Mouse (Mus musculus) neural tube, embryonic 13.5 days (tissue): ENCODE data around the gene Zmynd10. TPM values are rescaled to one million over a fixed set of nuclear protein-coding genes. Genes with fewer than 3 reads are reported as not detected.

ENCODE experiments used
- ATAC-seq: fragments of 200-750 bp; cut with Nextera tagmentation; 2 replicates; pipeline ENCODE4 v1.8.0; 2017; ENCODE audit warnings: low read depth, mild to moderate bottlenecking, moderate TSS enrichment, moderate library complexity
- H3K27ac ChIP-seq: fragments of 300-500 bp; sonication (generic); replicated peaks from 2 replicates; pipeline ENCODE4 v1.5.1; 2015; ENCODE audit warnings: moderate library complexity, mild to moderate bottlenecking, inconsistent platforms
- H3K27me3 ChIP-seq: fragments of 300-500 bp; sonication (generic); 2 replicates; pipeline ENCODE4 v1.6.1; 2015; ENCODE audit warnings: mild to moderate bottlenecking, inconsistent platforms
- H3K36me3 ChIP-seq: fragments of 300-500 bp; sonication (generic); 2 replicates; pipeline ENCODE4 v1.6.1; 2015; ENCODE audit warnings: mild to moderate bottlenecking, inconsistent platforms
- H3K4me1 ChIP-seq: fragments of 300-500 bp; sonication (generic); replicated peaks from 2 replicates; pipeline ENCODE4 v1.6.1; 2015; ENCODE audit warnings: inconsistent platforms
- H3K4me2 ChIP-seq: fragments of 300-500 bp; sonication (generic); 2 replicates; pipeline ENCODE4 v1.6.1; 2015; ENCODE audit warnings: inconsistent platforms, mild to moderate bottlenecking, moderate library complexity
- H3K4me3 ChIP-seq: fragments of 300-500 bp; sonication (generic); 2 replicates; pipeline ENCODE4 v1.5.1; 2015; ENCODE audit warnings: mild to moderate bottlenecking, inconsistent platforms
- H3K9ac ChIP-seq: fragments of 300-500 bp; sonication (generic); 2 replicates; pipeline ENCODE4 v1.6.1; 2015; ENCODE audit warnings: moderate library complexity, mild to moderate bottlenecking, inconsistent platforms
- H3K9me3 ChIP-seq: fragments of 300-500 bp; sonication (generic); 2 replicates; pipeline ENCODE4 v1.6.1; 2016; ENCODE audit warnings: inconsistent platforms
- WGBS: fragments of 180-500 bp; shearing (Covaris S2); methylation state at CpG from one replicate; pipeline ENCODE4 v1.1.7; 2015; 5-methylcytosine and 5-hydroxymethylcytosine counted together
- polyA plus RNA-seq: library from polyadenylated mRNA; unstranded; fragments of >200 nt; fragmentation: Nextera tagmentation; extraction: Ambion mirVana; gene quantifications from 2 replicates; pipeline ENCODE4 v1.2.1, GENCODE M21; 2015

The Zmynd10 gene
- polyA plus RNA-seq, 1 experiment from 2014 or later, result 1.3 TPM

DNA sequence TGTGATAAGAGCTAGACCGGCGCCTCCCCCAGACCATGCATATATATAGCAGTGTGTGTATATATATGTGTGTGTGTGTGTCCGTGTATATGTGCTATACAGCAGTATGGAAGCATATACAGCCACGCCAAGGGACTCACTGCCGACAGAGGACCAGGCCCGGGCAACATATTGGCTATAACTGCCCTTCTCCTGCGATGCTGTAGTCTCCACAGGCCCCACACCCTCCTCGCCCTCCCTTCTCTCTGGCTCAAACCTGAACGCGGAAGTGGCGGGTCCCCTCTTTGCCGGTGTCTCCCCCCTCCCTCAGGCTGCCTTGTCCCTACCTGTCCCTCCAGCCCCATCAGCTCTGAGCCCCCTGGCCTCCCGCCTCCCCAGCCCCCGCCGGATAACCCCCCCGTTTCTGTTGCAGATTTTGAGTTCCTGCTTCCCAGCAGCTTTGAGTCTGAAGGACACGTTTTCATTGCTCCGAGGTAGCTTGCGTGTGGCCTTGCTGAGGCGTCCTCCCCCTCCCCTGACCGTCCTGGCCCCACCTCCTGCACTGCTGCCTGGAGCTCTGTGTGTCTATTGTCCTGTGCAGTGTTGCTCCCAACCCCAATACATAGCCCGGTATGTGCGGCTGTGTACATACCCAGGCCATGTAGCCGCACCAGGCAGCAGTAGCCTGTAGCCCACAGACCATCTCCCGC is 25.2 kb upstream of the Zmynd10 start:
- 28% methylated on average over 25 of the region's 25 CpGs for WGBS
- H3K4me2 ChIP-seq, result peak overlapping the region; percentile 29
- H3K9ac ChIP-seq, result peak overlapping the region; percentile 55

DNA sequence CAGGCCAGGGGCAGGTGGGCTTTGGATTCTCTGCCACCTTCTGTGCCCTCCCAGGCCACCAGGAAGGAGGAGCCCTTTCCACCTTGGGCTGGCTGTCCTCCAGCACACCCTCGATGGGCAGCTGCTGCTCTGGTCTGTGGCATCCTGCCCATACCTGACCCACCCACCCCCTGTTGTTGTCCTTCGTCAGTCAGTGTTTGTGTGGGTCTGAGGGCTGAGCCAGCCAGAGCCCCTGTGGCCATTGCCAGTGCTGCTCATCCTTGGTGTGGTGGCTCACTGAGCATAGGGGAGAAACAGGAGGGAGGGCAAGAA is 24.7 kb upstream of the Zmynd10 start:
- no peaks in the 10 kb centered on the region for H3K9me3 ChIP-seq
- H3K4me1 ChIP-seq, result peaks cover 42% of the 10 kb centered on the region
- peaks cover 41% of the 10 kb centered on the region for H3K27me3 ChIP-seq
- peak overlapping the region; percentile 52; the same call in 1 of the 2 replicates for H3K27ac ChIP-seq
- no peak overlapping the region for H3K4me3 ChIP-seq
- no peak; the same call in 1 of the 2 replicates for ATAC-seq
- H3K36me3 ChIP-seq, result peaks cover 44% of the 10 kb centered on the region
- WGBS, result 22% methylated on average over 2 of the region's 2 CpGs
- H3K4me2 ChIP-seq, result peak overlapping the region; percentile 29; the same call in 1 of the 2 replicates
- peak overlapping the region; percentile 55 for H3K9ac ChIP-seq

More for the DNA sequence above, 25.2 kb upstream of the Zmynd10 start:
- ATAC-seq, result 0 out of 2 replicates have a peak, but pooled peaks have one; percentile 27
- Histone ChIP-seq H3K9me3 (no peaks in the 10 kb centered on the region), H3K4me3 (no peak overlapping the region), H3K36me3 (peaks cover 45% of the 10 kb centered on the region), H3K27me3 (peaks cover 37% of the 10 kb centered on the region), H3K4me1 (peaks cover 37% of the 10 kb centered on the region), H3K27ac (peak overlapping the region; percentile 52; the same call in 1 of the 2 replicates)

DNA sequence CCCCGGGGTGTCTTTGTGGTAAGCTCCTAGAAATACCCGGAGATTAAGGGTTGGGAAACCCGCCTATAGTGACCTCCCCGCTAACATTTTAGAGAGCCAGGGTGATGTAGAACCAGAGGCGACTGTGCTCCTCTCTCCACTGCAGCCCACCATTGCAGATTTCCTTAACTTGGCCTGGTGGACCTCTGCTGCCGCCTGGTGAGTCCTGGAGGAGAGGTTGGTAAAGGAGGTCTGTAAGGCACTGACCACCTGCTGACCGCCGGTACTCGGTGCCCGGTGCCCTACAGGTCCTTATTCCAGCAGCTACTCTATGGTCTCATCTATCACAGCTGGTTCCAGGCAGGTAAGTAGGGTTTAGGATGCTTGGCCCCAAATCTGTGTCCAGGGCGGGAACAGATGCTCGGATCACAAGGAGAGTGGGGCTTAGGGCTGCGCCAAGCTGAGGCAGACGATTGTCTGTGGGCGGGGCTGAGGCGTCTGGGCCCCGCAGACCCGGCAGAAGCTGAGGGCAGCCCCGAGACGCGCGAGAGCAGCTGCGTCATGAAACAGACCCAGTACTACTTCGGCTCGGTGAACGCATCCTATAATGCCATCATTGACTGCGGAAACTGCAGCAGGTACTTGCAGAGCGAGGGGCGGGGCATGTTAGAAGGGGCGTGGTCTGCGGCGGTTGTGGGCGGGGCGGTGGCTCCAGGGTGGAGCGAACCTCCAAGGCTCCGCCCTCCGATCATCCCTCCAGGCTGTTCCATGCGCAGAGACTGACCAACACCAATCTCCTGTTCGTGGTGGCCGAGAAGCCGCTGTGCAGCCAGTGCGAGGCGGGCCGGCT is 20.7 kb upstream of the Zmynd10 start:
- Histone ChIP-seq H3K9me3 (no peaks in the 10 kb centered on the region), H3K4me1 (peaks cover 31% of the 10 kb centered on the region), H3K27me3 (peaks cover 45% of the 10 kb centered on the region), H3K9ac (peak overlapping the region; percentile 10; the same call in 1 of the 2 replicates), H3K4me2 (peak overlapping the region; percentile 51), H3K27ac (no peak overlapping the region), H3K4me3 (peak overlapping the region; percentile 26), H3K36me3 (peaks cover 33% of the 10 kb centered on the region)
- WGBS, result 6% methylated on average over 40 of the region's 44 CpGs
- ATAC-seq, result peak; percentile 28; the same call in 1 of the 2 replicates

DNA sequence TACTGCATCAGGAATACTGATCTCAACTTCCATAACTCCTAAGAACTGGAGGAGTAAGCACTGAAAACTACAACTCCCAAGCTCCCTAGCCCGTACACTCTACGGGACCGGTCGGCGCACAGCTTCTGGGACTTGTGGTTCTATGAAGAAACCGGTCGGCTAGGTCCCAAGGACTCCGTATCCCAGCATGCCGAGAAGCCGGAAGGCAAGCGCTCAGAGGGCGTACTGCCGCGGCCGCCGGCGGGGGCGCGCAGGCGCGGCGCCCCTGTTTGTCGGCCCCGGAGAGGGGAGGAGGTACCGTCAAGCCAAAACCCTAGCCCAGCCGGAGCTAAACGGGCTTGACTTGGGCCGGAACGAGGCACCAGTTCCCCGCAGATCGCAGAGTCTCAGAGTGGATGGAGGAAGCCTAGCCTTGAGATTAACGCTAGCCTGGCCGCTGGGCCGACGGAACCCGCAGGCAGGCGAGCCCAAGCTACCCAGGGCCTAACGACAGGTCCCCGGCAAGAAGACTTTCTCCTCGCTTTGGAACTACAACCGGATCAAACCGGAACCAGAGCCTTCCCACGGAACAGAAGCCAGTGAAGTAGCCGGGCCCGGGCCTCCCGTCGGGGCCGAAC is 13.2 kb upstream of the Zmynd10 start, which contains the start of gene Tmem115:
Gene Tmem115 (plus strand): TSS at position 155 of the 617 bp plus-strand sequence.
- Histone ChIP-seq H3K9ac (peak within 1 kb of the TSS; percentile 91), H3K27ac (peak within 1 kb of the TSS; percentile 77), H3K36me3 (peaks cover 22% of the 10 kb centered on the region), H3K27me3 (no peaks in the 10 kb centered on the region; the same call in 1 of the 2 replicates), H3K9me3 (no peaks in the 10 kb centered on the region), H3K4me2 (peak within 1 kb of the TSS; percentile 100), H3K4me1 (peaks cover 35% of the 10 kb centered on the region), H3K4me3 (peak within 1 kb of the TSS; percentile 86)
- under 1% methylated on average over 47 of the region's 48 CpGs for whole genome bisulfite sequencing
- peak; percentile 98 for ATAC-seq

DNA sequence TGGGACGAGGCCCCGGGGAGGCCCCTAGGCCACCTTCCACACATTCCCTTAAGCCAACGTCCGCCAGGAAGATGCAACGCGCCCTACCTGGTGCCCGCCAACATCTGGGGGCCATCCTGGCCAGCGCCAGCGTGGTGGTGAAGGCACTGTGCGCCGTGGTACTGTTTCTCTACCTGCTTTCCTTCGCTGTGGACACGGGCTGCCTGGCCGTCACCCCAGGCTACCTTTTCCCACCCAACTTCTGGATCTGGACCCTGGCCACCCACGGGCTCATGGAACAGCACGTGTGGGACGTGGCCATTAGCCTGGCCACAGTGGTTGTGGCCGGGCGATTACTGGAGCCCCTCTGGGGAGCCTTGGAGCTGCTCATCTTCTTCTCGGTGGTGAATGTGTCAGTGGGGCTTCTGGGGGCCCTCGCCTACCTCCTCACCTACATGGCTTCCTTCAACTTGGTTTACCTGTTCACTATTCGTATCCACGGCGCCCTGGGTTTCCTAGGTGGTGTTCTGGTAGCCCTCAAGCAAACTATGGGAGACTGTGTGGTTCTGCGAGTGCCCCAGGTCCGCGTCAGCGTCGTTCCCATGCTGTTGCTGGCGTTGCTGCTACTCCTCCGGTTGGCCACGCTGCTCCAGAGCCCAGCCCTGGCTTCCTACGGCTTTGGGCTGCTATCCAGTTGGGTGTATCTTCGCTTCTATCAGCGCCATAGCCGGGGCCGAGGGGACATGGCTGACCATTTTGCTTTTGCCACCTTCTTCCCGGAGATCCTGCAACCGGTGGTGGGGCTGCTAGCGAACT is 12.5 kb upstream of the Zmynd10 start:
- Histone ChIP-seq H3K27me3 (no peaks in the 10 kb centered on the region; the same call in 1 of the 2 replicates), H3K4me2 (peak overlapping the region; percentile 100), H3K9ac (peak overlapping the region; percentile 91), H3K4me1 (peaks cover 35% of the 10 kb centered on the region), H3K27ac (peak overlapping the region; percentile 77), H3K9me3 (no peaks in the 10 kb centered on the region), H3K36me3 (peaks cover 29% of the 10 kb centered on the region), H3K4me3 (peak overlapping the region; percentile 86)
- WGBS, result under 1% methylated on average over 40 of the region's 40 CpGs
- ATAC-seq, result peak; percentile 17; the same call in 1 of the 2 replicates

DNA sequence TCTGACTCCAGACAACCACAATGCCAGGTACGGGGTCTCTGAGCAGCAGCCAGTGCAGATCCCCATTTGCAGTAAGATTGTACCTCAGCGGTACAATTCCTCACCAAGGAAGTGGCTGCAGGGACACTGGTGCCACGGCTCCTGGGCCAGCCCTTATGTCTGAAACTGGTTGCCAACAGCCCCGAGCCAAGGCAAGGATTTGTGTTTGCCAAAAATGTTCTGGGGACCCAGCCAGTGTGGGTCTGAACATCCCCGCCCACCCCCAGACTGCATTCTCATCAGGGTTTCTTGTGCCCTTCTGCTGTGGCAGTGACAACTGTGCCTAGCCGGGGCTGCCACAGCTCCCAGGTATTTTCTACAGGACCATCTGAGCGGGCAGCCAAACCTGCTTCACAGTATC is 8.9 kb upstream of the Zmynd10 start:
- Histone ChIP-seq H3K27ac (no peak overlapping the region), H3K4me1 (peaks cover 62% of the 10 kb centered on the region), H3K4me2 (no peak overlapping the region), H3K27me3 (no peaks in the 10 kb centered on the region), H3K9me3 (no peaks in the 10 kb centered on the region), H3K36me3 (peaks cover 37% of the 10 kb centered on the region), H3K4me3 (no peak overlapping the region), H3K9ac (no peak overlapping the region)
- ATAC-seq, result no peak
- 95% methylated on average over 7 of the region's 7 CpGs for WGBS

DNA sequence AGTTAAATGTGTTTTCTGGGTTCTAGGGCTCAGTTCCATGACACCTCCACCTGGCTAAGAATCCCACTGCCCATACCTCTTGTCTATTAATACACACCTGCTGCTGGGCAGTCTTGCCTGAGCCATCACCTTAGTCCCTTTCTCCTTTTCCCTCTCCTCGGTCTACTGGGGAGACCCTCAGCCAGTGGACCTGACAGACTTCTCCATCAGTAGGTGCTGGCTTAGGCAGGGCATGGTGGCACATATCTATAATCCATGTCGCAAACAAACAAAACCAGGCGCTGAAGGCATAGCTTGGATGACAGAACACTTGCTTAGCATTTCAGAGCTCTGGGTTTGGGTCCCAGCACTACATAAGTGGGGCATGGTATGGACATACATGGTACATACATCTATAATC is 8.4 kb upstream of the Zmynd10 start:
- H3K27ac ChIP-seq, result no peak overlapping the region
- no peaks in the 10 kb centered on the region for H3K27me3 ChIP-seq
- H3K9me3 ChIP-seq, result no peaks in the 10 kb centered on the region
- 96% methylated on average over 3 of the region's 3 CpGs for whole genome bisulfite sequencing
- no peak overlapping the region for H3K4me2 ChIP-seq
- H3K9ac ChIP-seq, result no peak overlapping the region
- no peak overlapping the region for H3K4me3 ChIP-seq
- H3K36me3 ChIP-seq, result peaks cover 41% of the 10 kb centered on the region
- no peak for ATAC-seq
- peaks cover 65% of the 10 kb centered on the region for H3K4me1 ChIP-seq

DNA sequence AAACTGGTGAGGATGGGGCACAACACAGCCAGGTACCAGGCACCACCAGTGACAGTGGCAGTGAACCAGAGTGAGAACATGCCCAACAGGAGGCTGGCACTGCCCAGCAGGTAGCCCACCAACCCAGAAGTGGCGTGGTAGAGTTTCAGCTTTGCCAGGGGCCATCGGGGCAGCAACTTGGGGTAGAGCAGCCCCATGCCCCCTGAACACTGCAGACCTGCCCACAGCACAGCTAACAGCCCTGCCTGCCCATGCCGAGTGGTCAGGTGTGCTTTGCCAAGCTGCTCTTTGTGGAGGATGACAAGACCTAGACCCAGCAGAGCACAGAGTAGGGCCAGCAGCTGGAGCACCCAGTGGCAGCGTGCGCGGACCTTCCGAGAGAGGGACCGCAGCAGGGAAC is 7.2 kb upstream of the Zmynd10 start:
- 93% methylated on average over 8 of the region's 8 CpGs for WGBS
- Histone ChIP-seq H3K4me2 (no peak overlapping the region), H3K9ac (no peak overlapping the region), H3K27ac (no peak overlapping the region), H3K9me3 (no peaks in the 10 kb centered on the region), H3K4me1 (peaks cover 61% of the 10 kb centered on the region), H3K36me3 (peaks cover 52% of the 10 kb centered on the region), H3K4me3 (no peak overlapping the region), H3K27me3 (no peaks in the 10 kb centered on the region)
- ATAC-seq, result no peak

DNA sequence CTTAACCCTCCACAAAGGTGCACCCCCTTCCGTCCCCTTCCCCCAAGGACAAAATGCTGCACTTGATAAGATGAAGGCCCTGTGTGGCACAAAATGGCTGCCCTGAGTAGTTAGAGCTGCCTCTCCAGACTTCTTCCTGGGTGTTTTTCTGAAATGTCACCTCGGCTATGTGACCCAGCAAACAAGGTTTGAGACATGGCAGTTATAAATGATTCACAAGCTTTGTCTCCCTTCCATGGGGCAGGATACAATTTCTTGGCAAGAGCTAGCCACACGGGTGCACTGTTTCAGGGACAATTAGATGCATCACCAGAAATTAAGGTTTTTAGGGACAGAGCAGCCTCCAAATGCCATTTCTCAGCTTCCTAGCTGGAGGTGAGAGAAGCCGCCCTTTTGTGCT is 6.7 kb upstream of the Zmynd10 start:
- Histone ChIP-seq H3K27ac (no peak overlapping the region), H3K9ac (no peak overlapping the region), H3K4me3 (0 out of 2 replicates have a peak overlapping the region, but pooled peaks have one; percentile 65), H3K9me3 (no peaks in the 10 kb centered on the region), H3K27me3 (no peaks in the 10 kb centered on the region), H3K4me2 (peak overlapping the region; percentile 91), H3K36me3 (peaks cover 56% of the 10 kb centered on the region), H3K4me1 (peaks cover 60% of the 10 kb centered on the region)
- ATAC-seq, result no peak
- WGBS, result 74% methylated on average over 4 of the region's 4 CpGs

DNA sequence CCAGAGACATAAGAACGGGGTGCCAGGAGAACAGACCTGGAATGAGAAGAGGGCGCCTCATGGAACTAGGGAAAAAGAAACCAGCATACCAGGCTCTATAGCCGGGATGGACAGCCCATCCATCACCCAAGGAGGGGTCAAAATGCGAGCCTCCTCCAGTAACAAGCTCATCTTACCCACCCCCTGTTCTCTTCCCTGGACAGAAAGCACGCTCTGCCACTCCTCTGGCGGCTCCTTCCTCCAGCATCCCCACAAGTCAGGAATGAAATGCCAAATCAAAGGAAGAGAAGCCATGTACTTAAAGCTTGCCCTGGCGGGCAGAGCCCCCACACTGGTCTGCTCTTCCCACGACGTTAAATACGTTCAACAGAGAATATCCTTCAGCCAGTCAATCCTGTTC is 6.1 kb upstream of the Zmynd10 start:
- Histone ChIP-seq H3K27me3 (no peaks in the 10 kb centered on the region), H3K4me3 (peak overlapping the region; percentile 65), H3K36me3 (peaks cover 56% of the 10 kb centered on the region), H3K27ac (no peak overlapping the region), H3K4me2 (peak overlapping the region; percentile 91), H3K4me1 (peaks cover 59% of the 10 kb centered on the region), H3K9ac (peak overlapping the region; percentile 82), H3K9me3 (no peaks in the 10 kb centered on the region)
- ATAC-seq, result 0 out of 2 replicates have a peak, but pooled peaks have one; percentile 1
- WGBS, result 33% methylated on average over 10 of the region's 10 CpGs
